Mouse (Mus musculus): ENCODE data around the gene Aspscr1. TPM values are rescaled to one million over a fixed set of nuclear protein-coding genes. Genes with fewer than 3 reads are reported as not detected.

Aspscr1 gene
- total RNA-seq, 1 experiment from 2014 or later: 37.1 TPM

DNA sequence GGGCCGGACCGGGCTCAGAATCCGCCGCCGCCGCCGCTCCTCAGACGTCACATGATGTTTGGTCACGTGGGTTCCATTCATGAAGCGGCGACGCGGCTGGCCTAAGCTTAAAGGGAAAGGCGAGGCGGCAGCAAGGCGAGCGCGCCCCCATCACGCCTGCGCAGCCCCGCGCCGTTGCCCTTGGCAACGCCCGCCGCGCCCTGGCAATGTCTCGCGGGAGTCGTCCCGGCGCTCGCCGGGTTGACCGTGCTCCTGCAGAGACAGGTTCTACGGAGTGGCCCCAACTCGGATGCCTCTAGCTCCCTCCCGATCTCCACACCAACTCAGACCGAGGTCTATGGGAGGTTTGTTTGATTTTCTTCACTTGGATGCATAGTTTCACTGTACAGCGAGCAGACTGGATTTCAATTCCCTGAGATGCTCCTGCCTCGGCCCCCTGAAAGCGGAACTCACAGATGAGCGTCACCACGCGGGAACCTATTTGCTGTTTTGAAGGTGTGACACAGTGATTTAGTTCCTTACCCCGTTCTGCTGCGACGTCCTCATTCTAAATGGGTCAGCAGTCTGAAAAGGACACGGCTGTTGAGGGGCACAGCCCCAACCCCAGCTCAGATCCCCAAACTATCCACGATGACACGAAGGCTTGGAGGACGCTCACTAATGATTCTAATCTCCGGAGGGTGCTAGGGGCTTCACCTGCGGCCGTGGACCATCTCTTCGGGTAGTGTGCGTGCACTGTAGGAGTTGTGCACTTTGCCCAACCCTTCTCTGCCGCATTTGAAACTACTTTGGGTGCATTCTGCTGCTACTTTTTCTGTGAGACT, 39.0 kb upstream of the Aspscr1 start, which contains the start of gene Mafg:
TSS of gene Mafg (minus strand) at position 81 of the 824 bp plus-strand sequence.
- ATAC-seq (replicated peaks in 1 of 2; ENCODE audit: insufficient read depth in 1 of 2, low FRiP score in 2 of 2, low TSS enrichment in 1 of 2, low read depth in 1 of 2, poor library complexity in 2 of 2, severe bottlenecking in 2 of 2): peak; percentile 22 to 41; a peak in 3 of 4 replicates

DNA sequence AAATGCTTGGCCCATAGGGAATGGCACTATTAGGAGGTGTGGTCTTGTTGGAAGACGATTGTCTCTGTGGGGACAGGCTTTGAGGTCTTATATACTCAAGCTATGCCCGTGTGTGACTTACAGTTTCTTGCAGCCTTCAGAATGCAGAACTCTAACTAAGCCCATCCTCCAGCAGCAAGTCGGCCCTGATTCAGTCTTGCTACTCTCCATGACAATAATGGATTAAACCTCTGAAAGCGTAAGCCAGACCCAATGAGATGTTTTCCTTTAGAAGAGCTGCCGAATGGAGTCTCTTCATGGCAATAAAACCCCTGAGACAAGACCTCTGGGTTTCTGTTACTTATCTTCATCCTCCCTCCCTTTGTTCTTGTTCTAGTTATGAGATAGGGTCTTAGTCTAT, 38.0 kb upstream of the Aspscr1 start:
- no peak for ATAC-seq (replicated peaks in 1 of 2; ENCODE audit: insufficient read depth in 1 of 2, low FRiP score in 2 of 2, low TSS enrichment in 1 of 2, low read depth in 1 of 2, poor library complexity in 2 of 2, severe bottlenecking in 2 of 2)

- ATAC-seq (replicated peaks in 1 of 2; ENCODE audit: insufficient read depth in 1 of 2, low FRiP score in 2 of 2, low TSS enrichment in 1 of 2, low read depth in 1 of 2, poor library complexity in 2 of 2, severe bottlenecking in 2 of 2): no peak
These were observed 31.5 kb upstream of the Aspscr1 start for GRCm38 (mm10) chr11:120641255-120641654.

- no peak for ATAC-seq (replicated peaks in 1 of 2; ENCODE audit: insufficient read depth in 1 of 2, low FRiP score in 2 of 2, low TSS enrichment in 1 of 2, low read depth in 1 of 2, poor library complexity in 2 of 2, severe bottlenecking in 2 of 2)
These were observed 30.9 kb upstream of the Aspscr1 start for GRCm38 (mm10) chr11:120641869-120642268.

DNA sequence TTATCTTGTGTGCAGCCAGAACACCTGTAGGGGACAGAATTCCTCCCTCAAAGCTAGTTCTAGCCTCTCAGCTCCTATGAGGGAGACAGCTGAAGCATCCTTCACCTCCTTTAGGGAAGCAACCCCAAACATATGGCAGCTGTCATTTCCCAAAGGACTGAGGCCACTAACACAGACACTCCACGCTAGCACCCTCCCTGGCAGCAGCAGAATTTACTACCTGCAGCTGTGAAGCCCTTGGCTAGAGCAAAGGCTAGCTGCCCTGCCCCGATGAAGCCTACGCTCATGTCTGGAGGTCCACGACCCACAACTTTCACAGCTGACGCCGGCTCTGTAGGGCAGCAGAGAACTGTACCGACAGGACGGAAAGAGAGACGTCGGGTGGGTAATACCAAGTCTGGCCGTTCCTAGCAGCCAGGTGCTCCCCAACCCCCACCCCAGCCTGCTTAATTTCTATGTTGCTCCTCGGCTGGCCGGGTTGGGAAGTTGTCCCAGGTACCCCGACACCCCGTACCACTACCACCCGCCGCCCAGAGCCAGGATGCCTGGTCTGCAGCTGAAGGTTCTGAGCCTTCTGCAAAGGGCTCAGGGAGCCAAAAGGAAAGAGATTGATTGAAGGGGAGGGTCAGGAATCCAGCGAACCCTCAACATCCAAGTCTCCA, 29.7 kb upstream of the Aspscr1 start:
- peak in 1 of 2 experiments; percentile 33; a peak in 1 of 4 replicates for ATAC-seq (replicated peaks in 1 of 2; ENCODE audit: insufficient read depth in 1 of 2, low FRiP score in 2 of 2, low TSS enrichment in 1 of 2, low read depth in 1 of 2, poor library complexity in 2 of 2, severe bottlenecking in 2 of 2)

GRCm38 (mm10) chr11:120643601-120643987, 29.2 kb upstream of the Aspscr1 start, which contains the start of gene Pycr1:
Gene Pycr1 (minus strand): TSS chr11:120643769.
- ATAC-seq (replicated peaks in 1 of 2; ENCODE audit: insufficient read depth in 1 of 2, low FRiP score in 2 of 2, low TSS enrichment in 1 of 2, low read depth in 1 of 2, poor library complexity in 2 of 2, severe bottlenecking in 2 of 2): peak; percentile 96 to 99

DNA sequence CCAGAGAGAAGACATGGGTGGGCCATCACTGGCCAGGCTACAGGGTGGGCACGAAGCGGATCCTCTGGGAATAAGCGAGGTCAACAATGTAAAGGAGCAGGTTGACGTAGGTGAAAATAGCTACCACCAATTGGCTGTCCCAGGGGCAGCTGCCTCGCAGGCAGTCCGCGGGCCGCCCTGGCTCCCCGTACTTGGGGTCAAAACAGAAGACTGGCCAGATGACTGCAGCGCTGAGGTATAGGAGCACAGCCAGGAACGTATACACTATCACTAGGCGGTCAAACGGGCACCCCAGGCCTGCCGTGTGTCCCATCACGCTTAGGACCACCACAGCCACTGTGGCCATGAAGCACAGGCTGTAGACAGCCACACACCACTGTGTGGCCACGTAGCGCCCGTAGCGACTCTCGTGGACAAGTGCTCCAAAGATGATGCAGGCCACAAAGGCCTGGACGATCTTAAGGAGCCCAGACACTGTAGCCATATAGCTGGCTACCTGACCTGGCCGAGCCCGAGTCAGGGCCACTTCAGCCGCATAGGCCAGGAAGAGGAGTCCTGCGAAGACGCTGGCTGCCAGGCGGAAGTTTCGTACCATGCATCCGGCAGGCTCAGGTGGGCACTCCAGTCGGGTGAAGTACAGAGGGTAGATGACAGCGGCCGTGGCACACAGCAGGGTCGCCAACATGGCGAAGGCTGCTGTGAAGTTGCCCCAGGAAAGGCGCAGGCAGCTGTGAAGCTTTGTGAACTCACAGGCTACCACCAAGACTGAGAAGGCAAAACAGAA, 25.5 kb upstream of the Aspscr1 start:
- ATAC-seq (replicated peaks in 1 of 2; ENCODE audit: insufficient read depth in 1 of 2, low FRiP score in 2 of 2, low TSS enrichment in 1 of 2, low read depth in 1 of 2, poor library complexity in 2 of 2, severe bottlenecking in 2 of 2): no peak

DNA sequence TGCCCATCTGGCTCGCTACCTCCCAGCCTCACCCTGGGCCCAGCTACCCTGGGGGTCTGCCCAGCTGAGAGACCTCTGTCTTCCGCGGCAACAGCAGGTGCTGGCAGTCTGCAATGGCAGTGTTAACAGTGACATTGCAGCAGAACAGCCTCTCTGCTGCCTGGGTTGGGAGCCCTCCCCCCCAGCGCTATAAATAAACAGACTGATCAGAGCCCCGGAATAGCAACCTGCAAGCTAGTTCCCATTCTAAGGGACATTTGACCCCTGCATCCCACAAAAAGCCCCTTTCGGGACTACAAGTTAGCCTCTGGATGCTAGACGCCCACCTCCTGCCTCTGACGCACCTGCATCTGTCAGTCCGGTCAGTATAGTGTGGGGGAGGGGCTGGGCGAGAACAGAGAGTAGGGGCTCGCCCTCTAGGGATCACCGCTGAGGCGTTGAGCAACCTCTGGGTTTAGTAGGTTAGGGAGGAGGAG, 24.7 kb upstream of the Aspscr1 start, which contains the start of gene Myadml2:
TSS of gene Myadml2 (minus strand) at position 158 of the 476 bp plus-strand sequence.
- no peak for ATAC-seq (replicated peaks in 1 of 2; ENCODE audit: insufficient read depth in 1 of 2, low FRiP score in 2 of 2, low TSS enrichment in 1 of 2, low read depth in 1 of 2, poor library complexity in 2 of 2, severe bottlenecking in 2 of 2)

GRCm38 (mm10) chr11:120651872-120652271, 20.9 kb upstream of the Aspscr1 start:
- ATAC-seq (replicated peaks in 1 of 2; ENCODE audit: insufficient read depth in 1 of 2, low FRiP score in 2 of 2, low TSS enrichment in 1 of 2, low read depth in 1 of 2, poor library complexity in 2 of 2, severe bottlenecking in 2 of 2): no peak

DNA sequence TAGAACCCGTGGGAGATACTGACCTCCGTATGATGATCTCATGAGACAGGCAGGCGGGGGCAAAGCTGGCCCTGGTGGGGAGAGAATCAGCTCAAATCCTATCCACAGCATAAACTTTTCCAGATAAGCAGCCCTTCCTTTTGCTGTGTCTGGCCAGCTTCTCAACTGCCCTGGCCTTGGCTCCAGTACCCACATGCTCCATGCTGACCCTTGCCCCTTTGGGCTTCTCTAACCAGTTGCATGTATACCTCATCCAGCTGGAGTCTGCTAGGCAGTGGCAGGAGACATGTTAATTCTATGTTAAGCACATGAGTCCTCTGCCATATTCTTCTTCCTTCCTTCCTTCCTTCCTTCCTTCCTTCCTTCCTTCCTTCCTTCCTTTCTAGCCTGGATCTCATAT, 18.0 kb upstream of the Aspscr1 start:
- no peak for ATAC-seq (replicated peaks in 1 of 2; ENCODE audit: insufficient read depth in 1 of 2, low FRiP score in 2 of 2, low TSS enrichment in 1 of 2, low read depth in 1 of 2, poor library complexity in 2 of 2, severe bottlenecking in 2 of 2)

- ATAC-seq (replicated peaks in 1 of 2; ENCODE audit: insufficient read depth in 1 of 2, low FRiP score in 2 of 2, low TSS enrichment in 1 of 2, low read depth in 1 of 2, poor library complexity in 2 of 2, severe bottlenecking in 2 of 2): no peak
These were observed 15.5 kb upstream of the Aspscr1 start for GRCm38 (mm10) chr11:120657301-120657700.

DNA sequence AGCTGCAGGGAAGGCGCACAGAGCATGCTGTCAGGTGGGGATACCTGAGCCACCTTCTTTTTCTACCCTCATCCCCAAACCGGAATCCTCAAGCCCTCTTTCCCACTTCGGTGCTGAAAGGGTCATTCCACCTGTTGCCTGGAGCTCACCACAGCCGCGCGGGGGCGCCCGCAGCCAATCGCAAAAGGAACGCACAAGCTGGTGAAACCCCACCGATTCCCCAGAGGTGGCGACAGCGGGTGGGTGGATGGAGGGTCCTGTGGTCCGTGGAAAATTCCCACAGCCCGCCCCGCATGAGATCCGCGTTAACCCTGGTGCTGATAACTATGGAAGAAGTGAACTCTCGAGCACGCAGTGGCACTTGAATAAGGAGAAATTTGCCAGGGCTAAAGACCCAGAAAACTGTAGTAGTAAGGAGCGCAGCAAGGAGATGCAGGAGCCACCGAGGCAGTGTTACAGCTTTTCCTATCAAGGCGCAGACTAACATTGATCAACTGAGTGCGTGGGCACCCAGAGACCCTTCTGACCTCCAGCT, 13.8 kb upstream of the Aspscr1 start:
- ATAC-seq (replicated peaks in 1 of 2; ENCODE audit: insufficient read depth in 1 of 2, low FRiP score in 2 of 2, low TSS enrichment in 1 of 2, low read depth in 1 of 2, poor library complexity in 2 of 2, severe bottlenecking in 2 of 2): peak; percentile 63 to 70; a peak in 2 of 4 replicates

- 0 out of 4 replicates have a peak, but pooled peaks of 1 of the 2 experiments have one; percentile 11 for ATAC-seq (replicated peaks in 1 of 2; ENCODE audit: insufficient read depth in 1 of 2, low FRiP score in 2 of 2, low TSS enrichment in 1 of 2, low read depth in 1 of 2, poor library complexity in 2 of 2, severe bottlenecking in 2 of 2)
These were observed 13.1 kb upstream of the Aspscr1 start for GRCm38 (mm10) chr11:120659509-120660300.

DNA sequence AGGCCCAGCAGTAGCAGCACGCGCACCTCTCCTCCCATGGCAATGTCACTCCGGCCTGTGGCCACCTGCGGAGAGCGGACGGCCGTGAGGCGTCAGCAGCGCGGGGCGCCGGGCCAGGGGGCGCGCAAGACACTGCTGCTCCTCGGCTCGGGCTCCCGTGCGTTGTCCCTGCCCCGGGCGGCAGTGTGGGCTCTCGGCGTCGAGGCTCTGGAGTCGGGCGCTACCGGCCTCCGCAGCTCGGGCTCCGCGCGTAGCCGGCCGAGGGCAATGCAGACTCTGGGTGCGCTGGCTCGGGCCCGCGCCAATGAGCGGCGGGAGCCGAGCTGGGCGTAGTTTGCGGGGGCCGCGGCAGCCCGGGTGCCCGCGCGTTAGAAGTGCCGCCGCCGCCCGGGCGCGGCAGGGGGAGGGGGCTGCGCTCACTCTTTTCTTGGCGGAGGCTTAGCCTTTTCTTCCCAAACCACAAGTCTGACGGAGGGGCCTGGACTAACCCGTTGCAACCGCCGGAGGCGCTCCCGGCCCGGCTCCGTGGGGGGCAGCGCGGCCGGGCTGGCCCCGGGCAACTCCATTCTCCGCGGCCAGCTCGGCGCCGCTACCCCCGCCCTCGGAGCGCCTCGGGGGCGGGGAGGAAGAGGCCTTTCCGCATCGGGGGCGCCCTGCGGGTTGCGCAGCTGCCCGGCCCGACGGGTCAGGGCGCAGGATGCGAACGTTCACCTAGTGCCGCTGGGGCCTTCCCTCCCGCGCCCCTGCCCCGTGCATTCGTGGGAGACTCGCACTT, 12.3 kb upstream of the Aspscr1 start:
- no peak for ATAC-seq (replicated peaks in 1 of 2; ENCODE audit: insufficient read depth in 1 of 2, low FRiP score in 2 of 2, low TSS enrichment in 1 of 2, low read depth in 1 of 2, poor library complexity in 2 of 2, severe bottlenecking in 2 of 2)

- no peak for ATAC-seq (replicated peaks in 1 of 2; ENCODE audit: insufficient read depth in 1 of 2, low FRiP score in 2 of 2, low TSS enrichment in 1 of 2, low read depth in 1 of 2, poor library complexity in 2 of 2, severe bottlenecking in 2 of 2)
These were observed 11.7 kb upstream of the Aspscr1 start, which contains the start of gene Notum for GRCm38 (mm10) chr11:120661076-120661460. Gene Notum (minus strand): TSS chr11:120661175.

DNA sequence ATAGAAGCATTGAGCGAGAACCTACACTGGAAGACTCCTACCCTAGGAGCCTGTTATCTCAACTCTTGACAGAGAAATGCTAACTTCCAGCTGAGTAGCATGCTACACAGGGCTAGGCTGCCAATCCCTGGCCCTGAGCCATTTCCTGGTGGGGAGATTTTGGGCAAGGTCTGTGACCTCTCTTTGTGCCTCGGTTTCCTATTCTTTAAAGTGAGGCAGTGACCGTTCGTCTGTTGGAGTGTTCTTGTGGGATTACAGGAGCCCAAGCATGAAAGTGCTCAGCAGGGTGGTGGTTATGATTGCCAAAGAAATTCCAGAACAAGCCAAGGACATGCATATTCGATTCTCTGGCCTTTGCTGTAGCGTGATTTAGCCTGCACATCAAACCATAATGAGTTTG, 10.0 kb upstream of the Aspscr1 start:
- no peak for ATAC-seq (replicated peaks in 1 of 2; ENCODE audit: insufficient read depth in 1 of 2, low FRiP score in 2 of 2, low TSS enrichment in 1 of 2, low read depth in 1 of 2, poor library complexity in 2 of 2, severe bottlenecking in 2 of 2)
